Comparison of ENCODE assay signal across 19 mouse cellular contexts in genomic region chr1:164117869-164118268, GRCm38 (mm10). TPM values are rescaled to one million over a fixed set of nuclear protein-coding genes. Genes with fewer than 3 reads are reported as not detected.
"Had no signal": no experiment of that assay in that cellular context is flagged by ENCODE, and none has a peak within 500 bp of the region (broad histone marks: within the 10 kb centered on the region; RNA-seq: fewer than 3 reads in every experiment).

No protein-coding gene starts in this region.

- ATAC-seq: liver, postnatal 0 days; lung, postnatal 0 days; midbrain, embryonic 13.5 days; midbrain, embryonic 15.5 days had no signal

- H3K27me3 ChIP-seq: lung, embryonic 15.5 days; midbrain, embryonic 13.5 days; midbrain, embryonic 15.5 days; neural tube, embryonic 12.5 days; stomach, embryonic 15.5 days had no signal

- H3K4me3 ChIP-seq: lung, embryonic 15.5 days; midbrain, embryonic 13.5 days; midbrain, embryonic 15.5 days; neural tube, embryonic 12.5 days; stomach, embryonic 15.5 days had no signal

- H3K27ac ChIP-seq: lung, embryonic 15.5 days; macrophage; midbrain, embryonic 13.5 days; midbrain, embryonic 15.5 days; neural tube, embryonic 12.5 days; stomach, embryonic 15.5 days; stomach, postnatal 0 days had no signal

- H3K36me3 ChIP-seq: lung, embryonic 15.5 days; midbrain, embryonic 13.5 days; midbrain, embryonic 15.5 days; neural tube, embryonic 12.5 days; stomach, embryonic 15.5 days had no signal

- H3K9ac ChIP-seq: liver, postnatal 0 days; lung, embryonic 15.5 days; midbrain, embryonic 13.5 days; midbrain, embryonic 15.5 days; neural tube, embryonic 12.5 days; stomach, embryonic 15.5 days had no signal

- H3K4me2 ChIP-seq: lung, embryonic 15.5 days; midbrain, embryonic 11.5 days; midbrain, embryonic 13.5 days; midbrain, embryonic 15.5 days; neural tube, embryonic 12.5 days; stomach, embryonic 15.5 days had no signal

- DNase-seq: liver, postnatal 0 days; lung, adult 2 months; lung, postnatal 14 days; lung, postnatal 36 days; right cerebral cortex, postnatal 14 days; thymus, adult 18-20 months; thymus, postnatal 14 days; thymus, postnatal 36 days had no signal

- H3K4me1 ChIP-seq: lung, embryonic 15.5 days; midbrain, embryonic 13.5 days; midbrain, embryonic 15.5 days; neural tube, embryonic 12.5 days; stomach, embryonic 15.5 days had no signal

- H3K9me3 ChIP-seq: lung, embryonic 15.5 days; midbrain, embryonic 13.5 days; midbrain, embryonic 15.5 days; neural tube, embryonic 12.5 days; stomach, embryonic 15.5 days had no signal

RNA-seq across cellular contexts. Expression of gene Selp, which starts 2.8 kb away (rescaled TPM):
- total RNA-seq: midbrain, postnatal 0 days had no signal
- polyA plus RNA-seq: midbrain, embryonic 11.5 days; midbrain, embryonic 15.5 days; midbrain, postnatal 0 days; neural tube, embryonic 12.5 days; neural tube, embryonic 14.5 days had no signal

RNA-seq across cellular contexts. Expression of gene Sell, which starts 56.1 kb away (rescaled TPM):
- total RNA-seq: midbrain, postnatal 0 days had no signal
- polyA plus RNA-seq: midbrain, embryonic 11.5 days; midbrain, embryonic 13.5 days; midbrain, postnatal 0 days had no signal
